Mouse (Mus musculus) heart, adult 2 months (tissue): Measurements from ENCODE around the gene Sema4c.

Experiments used
- CTCF ChIP-seq: fragments of 200-600 bp; IDR thresholded peaks from 2 replicates; pipeline ENCODE4 v1.8.1; 2022; ENCODE audit warnings: antibody characterized with exemption, mild to moderate bottlenecking, moderate library complexity
- EP300 ChIP-seq: fragments of 200-500 bp; IDR thresholded peaks from 2 replicates; pipeline ENCODE4 v1.6.1; 2011; ENCODE audit warnings: low read depth, low read length, control low read depth; ENCODE audit not compliant: insufficient read depth
- POLR2A ChIP-seq: fragments of 200-500 bp; IDR thresholded peaks from 2 replicates; pipeline ENCODE4 v1.6.1; 2011; ENCODE audit warnings: mild to moderate bottlenecking, low read depth, low read length, control low read depth; ENCODE audit not compliant: insufficient read depth

DNA sequence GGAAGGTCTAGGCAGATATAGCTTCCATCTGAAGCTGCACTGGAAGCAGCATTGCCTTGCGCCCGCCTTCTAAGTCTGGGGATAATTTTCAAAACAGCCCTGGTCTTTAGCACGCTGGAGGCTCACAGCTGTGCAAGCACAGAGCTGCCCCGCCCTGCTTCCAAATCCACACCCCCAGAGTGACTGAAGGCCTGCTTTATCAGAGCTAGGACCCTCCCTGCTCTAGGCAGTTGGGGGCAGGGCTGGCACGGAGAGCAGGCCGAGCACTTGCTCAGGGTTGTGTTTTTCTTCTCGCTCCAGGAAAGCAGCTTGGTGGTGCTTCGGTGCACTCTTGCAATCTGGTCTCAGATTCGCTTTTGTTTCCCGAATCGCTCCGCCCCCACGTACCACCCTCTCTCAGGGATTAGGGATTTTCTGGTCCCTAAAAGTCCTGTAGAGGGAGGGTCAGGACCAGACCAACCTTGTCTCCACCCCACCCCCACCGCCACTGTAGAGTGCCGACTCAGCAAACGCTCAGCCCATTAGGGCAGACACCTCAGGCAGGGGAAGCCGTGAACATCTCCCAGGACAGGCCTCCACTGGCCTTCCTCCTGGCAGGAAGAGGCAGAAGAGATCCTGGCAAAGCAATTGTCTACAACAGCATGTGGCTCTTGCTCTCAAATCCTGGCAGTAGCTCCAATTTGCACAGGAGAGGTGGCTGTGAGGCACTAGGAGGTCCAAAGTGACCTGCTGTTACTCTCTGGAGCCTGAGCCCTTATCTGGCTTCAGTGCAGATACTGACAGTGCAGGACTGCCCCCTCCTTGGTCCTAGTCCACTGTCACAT is 22.4 kb upstream of the Sema4c start:
- TF ChIP-seq CTCF (no peak), EP300 (peak; percentile 50; the same call in 1 of the 2 replicates), POLR2A (peak; percentile 80)
